Mouse (Mus musculus): ENCODE results near the gene Iqgap3.

Gene Iqgap3

DNA sequence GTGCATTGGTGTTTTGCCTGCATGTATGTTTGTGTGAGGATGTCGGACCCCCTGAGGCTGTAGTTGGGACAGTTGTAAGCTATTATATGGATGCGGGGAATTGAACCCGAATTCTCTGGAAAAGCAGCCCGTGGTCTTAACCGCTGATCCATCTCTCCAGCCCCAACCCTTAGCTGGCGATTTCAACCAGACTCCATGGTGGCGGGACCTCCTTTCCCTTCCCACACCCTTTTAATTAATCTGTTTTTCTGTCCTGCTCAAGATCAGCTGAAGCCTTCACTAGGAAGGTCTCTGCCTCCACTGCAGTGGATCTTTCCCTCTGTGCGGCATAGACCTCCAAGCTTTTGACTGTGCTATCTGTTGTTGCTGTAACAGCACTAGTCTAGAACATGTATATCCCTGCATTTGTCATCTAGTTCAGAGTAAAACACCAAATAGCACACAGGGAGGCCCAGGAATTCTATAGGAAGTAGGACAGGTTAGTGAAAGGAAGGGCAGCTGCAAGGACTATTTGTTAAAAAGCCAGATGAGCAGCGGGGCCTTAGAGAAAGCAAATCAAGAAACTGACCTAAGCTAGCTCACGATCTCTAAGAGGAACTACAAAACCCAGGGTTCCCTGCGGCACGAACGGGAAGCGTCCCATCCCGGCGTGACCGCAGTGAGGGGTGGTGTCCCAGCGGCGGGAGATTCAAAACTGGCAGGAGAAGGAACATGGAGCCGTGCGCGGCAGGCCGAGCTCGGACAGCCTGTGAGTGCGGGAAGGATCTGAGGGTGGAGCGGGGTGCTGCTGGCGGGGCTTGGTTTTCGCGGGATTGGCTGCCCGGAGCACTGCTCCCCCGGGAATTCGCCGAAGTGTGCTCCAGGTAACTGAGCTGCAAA, at the start of gene Iqgap3:
Iqgap3 (plus strand) TSS at position 627 of the 879 bp plus-strand sequence.
- peak; percentile 76 to 77 for DNase-seq (ENCODE audit: low spot score in 2 of 2)

DNA sequence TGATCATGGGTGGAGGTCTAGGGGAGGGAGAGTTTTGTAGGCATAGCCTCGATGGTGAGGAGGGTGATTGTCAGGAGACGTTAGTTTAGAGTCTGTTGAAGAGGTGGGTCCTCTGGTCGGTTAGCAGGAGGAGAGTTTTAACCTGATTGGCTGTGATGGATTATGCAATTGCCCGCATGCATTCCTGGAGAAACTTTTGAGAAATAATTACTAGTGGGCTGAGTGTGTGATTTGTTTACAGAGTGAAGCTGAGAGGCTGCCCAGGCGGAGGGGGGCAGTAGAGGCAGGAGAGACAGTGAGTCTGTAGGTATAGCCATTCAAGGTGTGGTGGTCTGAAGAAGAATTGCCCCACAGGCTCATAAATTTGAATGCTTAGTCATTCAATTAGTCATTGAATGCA, 48.3 kb upstream of the Iqgap3 start:
- no peak for DNase-seq (ENCODE audit: low spot score in 2 of 2)

DNA sequence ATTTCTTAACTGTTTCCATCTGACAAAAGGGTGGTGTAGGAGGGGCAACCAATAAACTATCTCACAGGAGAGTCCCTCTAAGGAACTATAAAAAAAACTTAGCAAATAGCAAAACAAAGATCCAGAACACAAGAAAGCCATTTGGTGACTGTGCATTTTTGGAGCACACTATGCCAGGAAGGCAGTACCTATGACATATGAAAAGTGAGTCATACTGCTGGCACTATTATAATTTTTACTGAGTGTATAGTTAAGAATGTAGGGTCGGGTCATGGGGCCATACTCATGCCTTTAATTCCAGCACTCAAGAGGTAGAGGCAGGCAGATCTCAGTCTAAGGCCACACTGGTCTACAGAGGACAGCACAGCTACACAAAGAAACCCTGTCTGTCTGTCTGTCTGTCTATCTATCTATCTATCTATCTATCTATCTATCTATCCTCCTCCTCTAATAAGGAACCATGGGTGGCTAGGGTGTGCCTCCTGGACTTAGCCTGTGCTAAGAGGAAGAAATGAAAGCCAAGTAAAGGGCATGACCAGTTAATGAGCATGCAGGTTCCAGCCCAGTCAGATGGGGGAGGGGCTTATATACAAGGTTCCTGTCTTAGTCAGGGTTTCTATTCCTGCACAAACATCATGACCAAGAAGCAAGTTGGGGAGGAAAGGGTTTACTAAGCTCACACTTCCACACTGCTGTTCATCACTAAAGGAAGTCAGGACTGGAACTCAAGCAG, 46.0 kb upstream of the Iqgap3 start:
- DNase-seq (ENCODE audit: low spot score in 2 of 2) = no peak

DNA sequence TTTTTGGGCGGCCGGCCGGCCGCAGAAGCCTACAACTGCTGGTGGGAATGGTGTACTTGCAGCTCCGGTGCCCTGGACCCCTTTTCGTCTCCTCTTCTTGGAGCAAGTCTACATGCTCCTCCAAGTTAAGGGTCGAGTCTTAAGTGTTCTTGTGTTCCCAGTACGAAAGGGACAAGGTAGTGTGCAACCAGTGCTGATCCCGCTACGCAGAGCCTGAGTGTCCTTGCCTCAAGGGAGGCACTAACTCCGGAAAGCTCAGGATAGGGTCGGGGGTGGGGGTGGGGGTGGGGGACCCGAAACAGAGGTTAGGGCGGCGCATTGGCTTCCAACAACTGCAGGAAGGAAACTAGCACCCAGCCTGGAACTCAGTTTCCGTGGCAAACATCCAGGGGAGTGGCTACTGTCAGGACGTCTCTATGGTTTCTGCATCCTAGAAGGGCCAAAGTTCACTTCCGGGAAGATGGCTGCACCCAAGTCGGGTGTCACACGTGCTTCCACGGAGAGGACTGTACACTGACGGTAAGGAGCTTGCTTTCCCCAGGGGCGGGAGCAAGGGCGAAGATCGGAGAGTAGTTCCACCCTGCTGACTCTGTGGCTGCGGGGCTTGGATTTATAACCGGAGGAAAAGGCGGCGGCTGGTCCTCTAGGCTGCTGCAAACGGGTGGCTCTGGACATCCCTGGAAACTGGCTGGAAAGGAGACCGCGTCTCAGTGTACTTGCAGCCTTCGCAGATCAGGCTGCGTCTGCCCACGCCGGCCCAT, 38.9 kb upstream of the Iqgap3 start, which contains the start of gene Gpatch4:
Gpatch4 (plus strand) TSS at position 448 of the 761 bp plus-strand sequence.
- peak; percentile 73 to 76 for DNase-seq (ENCODE audit: low spot score in 2 of 2)

DNA sequence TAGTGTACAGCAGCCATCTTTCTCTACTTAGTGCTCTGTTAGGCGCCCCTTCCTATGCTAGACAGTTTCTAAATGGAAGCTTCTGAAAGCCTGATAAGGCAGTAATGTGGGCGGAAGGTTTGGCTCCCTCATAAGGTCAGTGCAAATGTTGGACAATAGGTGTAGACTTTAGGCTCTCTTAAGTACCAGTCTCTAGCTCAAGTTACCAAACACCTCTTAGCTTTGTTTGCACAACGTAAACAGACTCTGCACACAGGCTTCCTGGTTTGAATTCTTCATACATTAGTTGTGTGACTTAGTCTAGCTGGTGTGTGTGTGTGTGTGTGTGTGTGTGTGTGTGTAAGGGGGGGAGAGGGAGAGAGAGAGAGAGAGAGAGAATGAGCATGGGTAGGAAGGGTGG, 32.2 kb upstream of the Iqgap3 start:
- no peak for DNase-seq (ENCODE audit: low spot score in 2 of 2)

DNA sequence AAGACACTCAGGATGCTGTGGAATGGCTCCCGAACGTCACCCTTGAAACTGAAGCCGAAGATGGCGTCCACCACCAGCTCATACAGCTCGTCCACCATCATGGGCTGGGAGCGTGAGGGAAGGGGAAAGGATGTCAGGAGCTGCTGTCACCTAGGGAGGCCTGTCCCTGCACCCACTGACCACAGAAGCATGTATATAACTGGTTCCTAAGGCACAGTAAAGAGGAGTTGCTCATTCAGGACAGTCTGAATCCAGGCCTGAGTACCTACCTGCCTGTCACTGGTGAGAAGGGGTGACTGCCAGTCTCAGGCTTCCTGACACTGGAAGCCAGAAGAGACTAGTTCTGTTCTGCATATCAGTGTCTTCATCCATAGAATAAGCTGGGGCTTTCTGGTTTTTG, 24.7 kb upstream of the Iqgap3 start:
- no peak for DNase-seq (ENCODE audit: low spot score in 2 of 2)

DNA sequence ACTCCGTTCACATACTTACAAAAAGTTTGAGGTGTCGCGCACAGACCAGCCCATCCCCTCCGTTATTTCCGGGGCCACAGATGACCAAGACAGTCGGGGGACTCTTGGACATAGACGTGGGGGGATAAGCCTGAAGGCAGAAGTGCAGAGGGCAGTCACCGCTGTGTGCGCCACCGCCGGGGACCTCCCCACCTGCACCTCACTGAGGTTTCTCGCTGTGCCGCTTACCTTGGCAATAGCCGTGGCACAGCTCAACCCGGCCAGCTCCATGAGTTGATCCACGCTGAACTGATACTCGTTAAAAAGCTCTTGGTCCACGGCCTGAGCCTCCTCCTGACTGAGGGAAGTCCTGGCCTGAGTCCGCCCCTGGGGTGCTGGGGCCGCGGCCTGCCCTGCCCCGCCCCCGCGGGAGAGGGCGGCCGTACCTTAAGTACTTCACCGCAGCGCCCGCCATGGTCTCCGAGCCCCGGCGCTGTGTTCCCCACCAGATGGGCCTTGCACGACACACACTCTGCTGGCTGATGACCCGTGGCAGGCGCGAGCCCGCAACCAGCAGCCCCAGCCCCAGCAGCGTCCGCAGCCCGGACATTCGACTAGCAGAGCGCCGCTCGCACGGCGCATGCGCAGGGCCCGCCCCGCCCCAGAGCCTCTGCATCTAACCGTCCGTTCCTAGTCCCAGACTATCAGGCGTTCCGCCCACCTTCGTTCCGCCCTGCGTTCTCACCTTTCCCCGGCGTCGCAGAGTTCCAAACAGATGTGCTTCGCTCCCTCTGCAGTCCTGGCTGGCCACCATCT, 23.7 kb upstream of the Iqgap3 start, which contains the start of gene Naxe:
Naxe (minus strand) TSS at position 594 of the 795 bp plus-strand sequence.
- peak; percentile 64 to 76 for DNase-seq (ENCODE audit: low spot score in 2 of 2)

DNA sequence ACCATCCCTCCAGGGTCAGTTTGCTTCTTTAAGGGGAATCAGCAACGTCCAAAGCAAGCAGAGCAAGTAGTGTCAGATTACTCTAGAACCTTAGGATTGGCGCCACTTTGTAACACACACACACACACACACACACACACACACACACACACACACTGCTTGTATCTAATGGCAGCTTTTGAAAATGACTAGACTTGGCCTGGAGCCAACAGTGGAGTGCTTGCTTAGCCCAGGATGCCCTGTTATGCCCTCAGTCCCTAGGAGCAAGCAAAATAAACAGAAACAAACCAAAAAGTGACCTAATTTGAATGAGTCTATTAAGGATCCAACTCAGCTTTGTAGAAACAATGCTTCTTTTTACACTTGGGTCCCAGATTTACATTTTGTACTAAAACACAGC, 13.4 kb upstream of the Iqgap3 start:
- no peak for DNase-seq (ENCODE audit: low spot score in 2 of 2)

DNA sequence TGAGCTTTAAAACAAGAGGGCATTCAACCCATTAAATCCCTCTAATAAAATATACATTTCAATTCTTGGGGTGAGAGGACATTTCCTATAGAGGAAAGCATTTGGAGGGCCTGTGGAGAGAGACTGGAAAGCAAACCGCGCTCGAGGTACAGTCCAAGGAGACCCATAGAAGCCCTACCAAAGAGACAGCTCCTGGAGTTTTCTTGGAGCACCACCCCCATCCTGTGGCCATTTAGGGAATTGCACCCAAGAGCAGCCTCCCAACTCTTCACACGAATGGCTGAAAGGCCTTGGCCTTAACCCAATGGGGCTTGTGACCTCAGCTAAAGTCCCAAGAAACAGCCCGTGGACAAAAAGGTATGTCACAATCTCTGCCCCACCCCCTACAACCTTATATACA, 10.0 kb upstream of the Iqgap3 start:
- peak; percentile 76 to 91 for DNase-seq (ENCODE audit: low spot score in 2 of 2)

DNA sequence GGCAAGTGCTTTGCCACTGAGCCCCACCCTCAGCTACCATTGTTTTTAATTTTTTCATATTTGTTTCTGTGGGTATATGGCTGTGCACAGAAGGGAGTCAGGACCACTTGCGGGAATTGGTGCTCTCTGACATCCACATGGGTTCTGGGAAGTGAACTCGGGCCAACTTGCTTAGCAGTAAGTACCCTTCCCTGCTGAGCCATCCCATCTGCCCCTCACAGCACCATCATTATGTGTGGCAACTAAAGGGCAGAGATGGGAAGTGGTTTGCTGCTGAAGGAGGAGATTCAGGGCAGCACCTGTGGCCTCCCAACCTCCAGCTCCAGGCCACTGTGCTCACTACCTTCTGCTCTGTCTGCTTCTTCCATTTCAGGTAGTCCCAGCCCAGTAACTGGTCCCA, 8.1 kb upstream of the Iqgap3 start:
- DNase-seq (ENCODE audit: low spot score in 2 of 2) = no peak

DNA sequence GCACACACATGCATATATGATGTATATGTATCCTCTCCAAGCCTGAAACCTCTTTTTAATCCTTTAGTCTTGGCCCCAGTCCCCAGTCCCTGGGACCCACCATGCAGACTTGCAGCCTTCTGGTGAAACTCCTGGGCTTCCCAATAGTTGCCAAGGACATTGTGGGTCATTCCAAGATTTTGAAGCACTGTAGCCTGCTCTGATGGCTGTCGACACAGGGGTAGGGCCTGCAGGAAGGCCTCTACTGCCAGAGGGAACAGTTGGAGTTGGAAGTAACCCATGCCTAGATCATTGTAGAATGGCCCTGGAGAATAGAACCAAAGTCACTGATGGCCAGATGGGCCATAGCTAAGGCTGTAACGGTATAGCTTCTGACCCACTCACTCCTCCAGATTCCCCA, 7.4 kb upstream of the Iqgap3 start:
- no peak for DNase-seq (ENCODE audit: low spot score in 2 of 2)

DNA sequence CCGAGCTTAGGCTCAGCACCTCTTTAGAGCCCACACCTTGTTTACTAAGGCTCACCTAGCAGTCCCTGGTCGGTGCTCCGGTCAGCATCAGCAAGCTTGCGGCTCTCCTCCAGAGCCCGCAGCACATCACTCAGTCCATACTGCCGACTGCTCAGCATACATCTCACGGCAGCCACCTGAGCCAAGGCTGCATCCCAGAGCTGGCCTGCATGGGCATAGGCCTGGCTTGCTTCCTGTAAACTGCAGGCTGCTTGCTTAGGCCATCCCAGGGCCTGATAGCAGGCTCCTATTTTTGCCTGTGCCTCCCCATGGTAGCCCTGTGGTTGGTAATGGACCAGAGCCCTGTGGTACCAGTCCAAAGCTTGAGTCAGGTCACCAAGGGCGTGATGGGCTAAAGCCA, 7.0 kb upstream of the Iqgap3 start:
- DNase-seq (ENCODE audit: low spot score in 2 of 2) = no peak

DNA sequence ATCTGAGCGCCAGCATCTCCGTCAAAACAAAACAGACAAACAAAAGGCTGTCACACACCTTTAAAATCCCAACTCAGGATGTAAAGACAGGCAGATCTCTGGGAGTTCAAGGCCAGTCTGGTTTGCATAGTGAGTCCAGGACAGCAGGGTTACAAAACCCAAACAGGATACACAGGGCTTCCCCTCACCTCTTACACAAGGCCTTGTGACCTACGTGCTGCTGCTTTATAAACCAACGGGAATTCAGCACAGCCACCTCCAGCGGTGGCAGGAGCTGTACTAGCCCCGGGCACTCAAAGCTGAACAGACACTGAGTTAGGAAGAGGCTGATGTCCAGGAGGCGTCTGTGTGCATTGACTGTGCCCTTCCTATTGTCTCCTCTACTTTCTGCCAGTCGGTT, 4.3 kb upstream of the Iqgap3 start:
- DNase-seq (ENCODE audit: low spot score in 2 of 2) = no peak

DNA sequence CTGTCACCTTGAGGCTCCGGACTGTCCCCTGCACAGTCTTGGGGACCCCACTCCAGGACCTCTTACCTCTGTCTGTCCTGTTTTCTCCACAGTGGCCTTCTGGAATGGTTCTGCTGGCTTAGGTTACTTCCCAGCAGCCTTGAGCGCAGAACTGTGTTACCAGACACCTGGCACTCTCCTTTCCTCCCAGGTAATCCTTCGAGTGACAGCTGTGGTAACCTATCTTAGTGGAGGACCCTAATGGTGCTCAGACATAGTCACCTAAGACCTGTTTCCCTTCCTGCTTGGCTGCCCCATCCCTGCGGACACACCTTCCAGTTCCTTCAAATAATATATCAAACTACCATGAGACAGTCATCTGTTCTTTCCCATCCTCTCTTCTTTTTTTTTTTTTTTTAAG, 3.6 kb upstream of the Iqgap3 start, which contains the start of gene Ttc24:
Ttc24 (minus strand) TSS at position 101 of the 400 bp plus-strand sequence.
- DNase-seq (ENCODE audit: low spot score in 2 of 2) = no peak

DNA sequence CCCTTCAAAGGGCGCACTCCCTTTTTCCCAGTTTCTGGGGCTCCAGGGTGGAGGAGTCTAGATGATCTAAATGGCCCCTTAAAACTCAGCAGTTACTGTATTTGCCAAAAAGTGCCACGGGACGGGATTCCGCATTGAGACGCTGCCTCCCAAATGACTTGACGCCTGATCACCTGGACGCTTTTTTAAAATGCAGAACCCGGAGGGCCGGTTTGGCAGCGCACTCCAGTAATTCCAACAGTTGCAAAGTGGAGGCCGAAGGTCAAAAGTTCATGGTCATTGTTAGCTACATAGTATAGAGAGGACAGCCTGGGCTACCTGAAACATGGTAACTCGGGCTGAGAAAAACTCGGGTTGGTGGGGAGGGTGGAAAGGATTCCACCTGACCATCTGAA, 450 bp downstream of the Iqgap3 start:
- no peak for DNase-seq (ENCODE audit: low spot score in 2 of 2)

DNA sequence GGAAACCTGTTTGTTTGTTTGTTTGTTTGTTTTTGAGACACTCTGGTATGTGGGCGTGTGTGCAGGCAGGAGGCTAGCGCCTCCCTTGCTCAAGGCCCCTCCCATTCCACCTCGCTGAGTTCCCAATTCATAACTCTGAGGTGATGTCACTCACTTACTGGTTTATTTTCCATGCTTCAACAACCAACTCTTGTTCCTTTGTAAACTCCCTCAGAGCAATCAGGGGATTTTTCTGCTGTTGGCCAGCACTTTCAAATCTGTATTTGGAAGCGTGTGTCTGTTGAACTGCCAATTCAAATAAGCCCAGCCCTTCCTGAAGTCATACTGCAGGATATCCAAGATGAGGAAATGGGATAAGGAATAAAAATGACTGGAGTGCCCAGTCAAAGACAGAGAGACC, 892 bp downstream of the Iqgap3 start:
- no peak for DNase-seq (ENCODE audit: low spot score in 2 of 2)

DNA sequence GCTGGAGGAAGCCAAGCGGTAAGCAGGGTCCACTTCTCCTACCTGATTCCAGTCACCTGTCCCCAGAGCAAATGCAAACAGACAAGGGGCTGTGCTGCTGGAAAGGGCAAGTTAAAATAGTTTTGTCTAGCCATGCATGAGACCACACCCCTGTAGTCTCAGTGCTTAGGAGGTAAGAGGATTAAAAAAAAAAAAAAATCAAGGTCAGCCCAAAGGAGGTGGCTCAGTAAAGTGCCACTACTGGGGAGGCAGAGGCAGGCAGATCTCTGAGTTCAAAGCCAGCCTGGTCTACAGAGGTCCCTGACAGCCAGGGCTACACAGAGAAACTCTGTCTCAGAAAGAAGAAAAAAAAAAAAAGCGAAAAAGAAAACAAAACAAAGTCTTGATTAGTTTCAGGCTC, 2.2 kb downstream of the Iqgap3 start:
- no peak for DNase-seq (ENCODE audit: low spot score in 2 of 2)

DNA sequence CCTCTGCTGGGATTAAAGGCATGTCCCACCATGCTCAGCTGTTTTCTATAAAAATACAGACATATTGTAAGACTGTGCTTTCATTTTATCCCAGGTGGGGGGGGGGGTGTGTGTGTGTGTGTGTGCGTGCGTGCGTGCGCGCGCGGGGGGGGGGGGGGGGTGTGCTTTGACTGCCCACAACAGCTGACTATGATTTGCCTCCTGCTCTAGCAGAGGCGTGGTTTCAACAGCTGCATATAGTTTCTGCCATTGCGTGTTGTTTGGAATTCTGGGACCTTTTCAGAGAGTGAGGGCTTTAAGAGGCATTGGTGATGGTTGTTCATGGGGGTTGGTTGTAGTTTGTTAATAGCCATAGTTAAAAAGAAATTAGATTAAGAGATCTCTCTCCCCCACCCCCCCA, 3.7 kb downstream of the Iqgap3 start:
- DNase-seq (ENCODE audit: low spot score in 2 of 2) = no peak

DNA sequence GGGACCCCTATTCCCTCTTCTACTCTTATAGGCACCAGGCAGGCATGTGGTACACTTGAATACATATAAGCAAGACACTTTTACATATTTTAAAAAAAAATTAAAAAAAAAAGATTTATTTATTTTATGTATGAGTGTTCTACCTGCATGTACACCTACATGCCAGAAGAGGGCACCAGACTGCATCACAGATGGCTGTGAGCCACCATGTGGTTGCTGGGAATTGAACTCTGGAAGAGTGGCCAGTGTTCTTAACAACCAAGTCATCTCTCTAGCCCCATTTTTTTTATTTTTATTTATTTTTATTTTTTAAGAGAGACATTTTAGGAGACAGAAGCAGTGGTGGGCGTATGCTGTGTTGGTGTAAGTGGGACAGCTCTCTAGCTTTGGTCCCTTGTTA, 5.9 kb downstream of the Iqgap3 start:
- DNase-seq (ENCODE audit: low spot score in 2 of 2) = no peak

DNA sequence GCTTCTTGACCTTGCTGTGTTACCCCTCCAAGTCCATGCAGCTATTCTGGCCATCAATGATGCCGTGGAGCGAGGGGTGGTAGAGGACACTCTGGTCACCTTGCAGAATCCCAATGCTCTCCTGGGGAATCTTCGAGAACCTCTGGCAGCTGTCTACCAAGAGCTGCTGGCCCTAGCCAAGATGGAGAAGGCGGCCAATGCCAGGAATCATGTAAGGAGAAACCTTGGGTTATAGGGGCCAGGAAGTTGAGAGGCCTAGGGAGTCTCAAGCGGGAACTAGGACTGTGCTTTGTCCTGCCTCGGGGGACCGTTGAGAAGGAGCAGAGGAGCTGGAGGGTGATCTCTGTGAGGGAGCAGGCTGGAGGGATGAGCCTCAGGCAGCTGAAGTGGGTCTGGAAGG, 8.3 kb downstream of the Iqgap3 start:
- DNase-seq (ENCODE audit: low spot score in 2 of 2) = no peak

DNA sequence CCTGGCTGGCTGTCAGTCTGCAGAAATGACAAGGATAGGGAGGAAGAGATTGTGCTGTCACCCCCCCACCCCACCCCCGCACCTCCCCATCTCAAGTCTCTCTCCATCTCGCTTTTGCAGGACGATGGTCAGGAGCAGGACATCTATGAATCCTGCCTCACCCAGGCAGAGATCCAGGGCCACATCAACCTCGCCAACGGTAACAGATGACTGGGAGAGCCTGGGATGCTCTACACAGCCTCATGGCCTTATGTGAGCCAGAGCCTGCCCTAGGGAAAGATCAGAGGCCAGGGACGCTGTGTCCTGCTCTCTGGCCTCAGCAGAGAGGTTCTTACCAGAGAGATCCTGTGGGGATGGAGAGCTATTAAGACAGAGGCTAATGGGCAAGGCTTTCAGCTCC, 8.8 kb downstream of the Iqgap3 start:
- no peak for DNase-seq (ENCODE audit: low spot score in 2 of 2)

All from frontal cortex, postnatal 14 days (tissue).